Mouse (Mus musculus) CH12.LX (cell line): ENCODE results near the gene Cyp2e1.

Experiments used
- ELF1 ChIP-seq: IDR thresholded peaks from 2 replicates; pipeline ENCODE4 v1.6.1; 2014; ENCODE audit warnings: low read depth, mild to moderate bottlenecking, inconsistent platforms, low read length, improper control_type of control experiment
- MAFK ChIP-seq: IDR thresholded peaks from 2 replicates; pipeline ENCODE4 v1.6.1; 2011; ENCODE audit warnings: low read length, improper control_type of control experiment; ENCODE audit not compliant: insufficient replicate concordance
- TBP ChIP-seq: conservative IDR thresholded peaks from 2 replicates; pipeline ENCODE4 v1.6.1; 2011; ENCODE audit warnings: low read depth, low read length, improper control_type of control experiment
- UBTF ChIP-seq: IDR thresholded peaks from 2 replicates; pipeline ENCODE4 v1.6.1; 2012; ENCODE audit warnings: low read depth, mild to moderate bottlenecking, inconsistent platforms, low read length, improper control_type of control experiment, moderate library complexity

GRCm38 (mm10) chr7:140802629-140803028 lies 39.1 kb downstream of the Cyp2e1 start:
- no peak for TF ChIP-seq TBP
- no peak for TF ChIP-seq UBTF
- TF ChIP-seq ELF1, result no peak
- no peak for TF ChIP-seq MAFK
